Mouse (Mus musculus) liver, embryonic 11.5 days (tissue): ENCODE data around the gene Mapk14. TPM values are rescaled to one million over a fixed set of nuclear protein-coding genes. Genes with fewer than 3 reads are reported as not detected.
A peak's percentile ranks its signal among the peaks of the same experiment; 100 is the strongest.
"Not testable (repeated sequence)": the region's sequence is repeated elsewhere in the genome, so short reads cannot be mapped to it uniquely, and the experiment has no call there.

Experiments used
- ATAC-seq: fragments of 200-750 bp; cut with Nextera tagmentation; replicated peaks from 2 replicates; pipeline ENCODE4 v1.8.0; 2017; ENCODE audit warnings: moderate number of reproducible peaks, mild to moderate bottlenecking, moderate TSS enrichment, moderate library complexity; ENCODE audit not compliant: low FRiP score
- DNase-seq: peaks from one replicate; pipeline ENCODE4 v3.0.0-alpha.2; 2017; ENCODE audit warnings: low spot score
- H3K27ac ChIP-seq: fragments of 300-500 bp; sonication (generic); 2 replicates; pipeline ENCODE4 v1.5.1; 2014; ENCODE audit warnings: mild to moderate bottlenecking, low read depth, low read length, control low read depth
- H3K27me3 ChIP-seq: fragments of 300-500 bp; sonication (generic); replicated peaks from 2 replicates; pipeline ENCODE4 v1.6.1; 2014; ENCODE audit warnings: low read length, mixed read lengths; ENCODE audit not compliant: control insufficient read depth, insufficient read depth
- H3K36me3 ChIP-seq: fragments of 300-500 bp; sonication (generic); 2 replicates; pipeline ENCODE4 v1.6.1; 2014; ENCODE audit warnings: mild to moderate bottlenecking, low read length, moderate library complexity, mixed read lengths; ENCODE audit not compliant: control insufficient read depth, insufficient read depth
- H3K4me1 ChIP-seq: fragments of 300-500 bp; sonication (generic); replicated peaks from 2 replicates; pipeline ENCODE4 v1.6.1; 2014; ENCODE audit warnings: low read length, mixed read lengths; ENCODE audit not compliant: control insufficient read depth, insufficient read depth
- H3K4me2 ChIP-seq: fragments of 300-500 bp; sonication (generic); 2 replicates; pipeline ENCODE4 v1.6.1; 2014; ENCODE audit warnings: mild to moderate bottlenecking, control low read depth, moderate library complexity
- H3K4me3 ChIP-seq: fragments of 300-500 bp; sonication (generic); 2 replicates; pipeline ENCODE4 v1.5.1; 2014; ENCODE audit warnings: low read depth, low read length, control low read depth
- H3K9ac ChIP-seq: fragments of 300-500 bp; sonication (generic); 2 replicates; pipeline ENCODE4 v1.6.1; 2014; ENCODE audit warnings: low read depth, low read length, control low read depth
- H3K9me3 ChIP-seq: fragments of 300-500 bp; sonication (generic); 2 replicates; pipeline ENCODE4 v1.6.1; 2016; ENCODE audit warnings: low read length, inconsistent platforms, mixed read lengths; ENCODE audit not compliant: control insufficient read depth
- WGBS: fragments of 180-500 bp; shearing (Covaris S2); extraction: QIAGEN DNeasy Blood & Tissue Kit; methylation state at CpG from one replicate; pipeline ENCODE4 v1.1.7; 2014; 5-methylcytosine and 5-hydroxymethylcytosine counted together
- polyA plus RNA-seq: library from polyadenylated mRNA; unstranded; fragments of >200 nt; fragmentation: Nextera tagmentation; extraction: Ambion mirVana; gene quantifications from 2 replicates; pipeline ENCODE4 v1.2.1, GENCODE M21; 2014

Mapk14 gene
- polyA plus RNA-seq, 1 experiment from 2014 or later: 58.5 TPM

GRCm38 (mm10) chr17:28712305-28712704 is 21.2 kb downstream of the Mapk14 start:
- Histone ChIP-seq H3K27ac (no peak overlapping the region), H3K4me2 (no peak overlapping the region), H3K4me3 (no peak overlapping the region), H3K36me3 (peaks cover 25% of the 10 kb centered on the region), H3K9me3 (no peaks in the 10 kb centered on the region; the same call in 1 of the 2 replicates), H3K9ac (no peak overlapping the region), H3K27me3 (no peaks in the 10 kb centered on the region), H3K4me1 (peaks cover 31% of the 10 kb centered on the region)
- ATAC-seq: no peak
- DNase-seq: no peak
- WGBS: 77% methylated on average over 6 of the region's 6 CpGs

GRCm38 (mm10) chr17:28714006-28714405 is 22.9 kb downstream of the Mapk14 start:
- Histone ChIP-seq H3K9me3 (no peaks in the 10 kb centered on the region; the same call in 1 of the 2 replicates), H3K4me3 (no peak overlapping the region), H3K27me3 (no peaks in the 10 kb centered on the region), H3K4me1 (peaks cover 24% of the 10 kb centered on the region), H3K36me3 (peaks cover 28% of the 10 kb centered on the region), H3K27ac (no peak overlapping the region), H3K9ac (no peak overlapping the region), H3K4me2 (no peak overlapping the region)
- ATAC-seq (no peak), DNase-seq (no peak)
- 93% methylated on average over 3 of the region's 3 CpGs for WGBS

- no peak overlapping the region for H3K9ac ChIP-seq
- H3K27ac ChIP-seq: no peak overlapping the region
- WGBS: 77% methylated on average over 6 of the region's 7 CpGs
- peaks cover 32% of the 10 kb centered on the region for H3K36me3 ChIP-seq
- no peak overlapping the region for H3K4me3 ChIP-seq
- no peaks in the 10 kb centered on the region; the same call in 1 of the 2 replicates for H3K9me3 ChIP-seq
- H3K27me3 ChIP-seq: no peaks in the 10 kb centered on the region
- no peak for DNase-seq
- H3K4me1 ChIP-seq: peaks cover 6% of the 10 kb centered on the region
- no peak for ATAC-seq
- H3K4me2 ChIP-seq: no peak overlapping the region
These were observed 24.9 kb downstream of the Mapk14 start for GRCm38 (mm10) chr17:28715832-28716548.

- Histone ChIP-seq H3K9ac (no peak overlapping the region), H3K27ac (no peak overlapping the region), H3K4me2 (no peak overlapping the region), H3K4me1 (no peaks in the 10 kb centered on the region), H3K9me3 (no peaks in the 10 kb centered on the region; the same call in 1 of the 2 replicates), H3K27me3 (no peaks in the 10 kb centered on the region), H3K36me3 (peaks cover 31% of the 10 kb centered on the region), H3K4me3 (no peak overlapping the region)
- DNase-seq: no peak
- 74% methylated on average over 3 of the region's 3 CpGs for WGBS
- ATAC-seq: no peak
These were observed 26.4 kb downstream of the Mapk14 start for GRCm38 (mm10) chr17:28717535-28717934.

DNA sequence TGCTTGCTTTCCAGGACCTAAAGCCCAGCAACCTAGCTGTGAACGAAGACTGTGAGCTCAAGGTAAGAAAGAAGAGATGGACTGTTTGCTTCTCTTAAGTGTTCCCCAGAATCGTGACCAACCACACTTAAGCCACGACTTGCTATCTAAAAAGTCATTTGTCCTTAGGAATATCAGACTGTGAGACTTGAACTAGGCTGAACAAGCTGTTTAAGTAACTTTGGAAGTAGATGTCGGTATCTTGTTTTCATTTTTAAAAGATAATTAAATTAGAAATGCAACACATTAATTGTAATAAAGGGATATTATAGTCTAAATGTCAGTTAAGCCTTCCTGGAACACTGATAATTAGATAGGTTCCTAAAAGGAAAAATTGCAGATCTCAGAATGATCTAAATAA is 34.7 kb downstream of the Mapk14 start, which contains the start of gene AC170998.1:
TSS of gene AC170998.1 (plus strand) at position 301 of the 400 bp plus-strand sequence.
- peaks cover 46% of the 10 kb centered on the region for H3K36me3 ChIP-seq
- no peak for DNase-seq
- no peaks in the 10 kb centered on the region for H3K4me1 ChIP-seq
- H3K9ac ChIP-seq: no peak within 1 kb of the TSS
- ATAC-seq: no peak
- WGBS: 87% methylated on average over 4 of the region's 4 CpGs
- no peak within 1 kb of the TSS for H3K4me2 ChIP-seq
- no peak within 1 kb of the TSS for H3K27ac ChIP-seq
- no peak within 1 kb of the TSS for H3K4me3 ChIP-seq
- no peaks in the 10 kb centered on the region for H3K9me3 ChIP-seq
- H3K27me3 ChIP-seq: no peaks in the 10 kb centered on the region

DNA sequence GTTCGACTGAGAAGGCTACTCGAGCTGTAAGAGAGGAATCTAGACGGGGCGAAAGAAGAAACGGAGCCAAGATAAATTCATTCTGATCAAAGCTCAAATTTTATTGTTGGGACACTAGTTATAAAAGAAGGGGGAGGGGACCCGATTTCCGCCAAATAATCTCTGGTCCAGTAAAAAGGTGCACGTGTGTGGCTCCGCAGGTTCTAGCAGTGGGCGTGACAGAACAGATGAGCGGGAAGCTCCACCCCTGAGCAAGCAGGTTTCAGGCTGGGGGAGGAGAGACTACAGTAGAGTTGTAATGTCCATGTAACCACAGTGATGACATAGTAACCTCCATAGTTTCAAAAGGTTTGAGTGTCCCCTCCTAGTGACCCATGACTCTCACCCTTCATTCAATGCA is 36.4 kb downstream of the Mapk14 start:
- H3K4me3 ChIP-seq, H3K9ac ChIP-seq, H3K27me3 ChIP-seq, H3K4me2 ChIP-seq, H3K9me3 ChIP-seq, DNase-seq, H3K4me1 ChIP-seq, H3K27ac ChIP-seq, ATAC-seq: not testable (repeated sequence)
- 90% methylated on average over 11 of the region's 11 CpGs for WGBS
- peaks cover 53% of the 10 kb centered on the region for H3K36me3 ChIP-seq

DNA sequence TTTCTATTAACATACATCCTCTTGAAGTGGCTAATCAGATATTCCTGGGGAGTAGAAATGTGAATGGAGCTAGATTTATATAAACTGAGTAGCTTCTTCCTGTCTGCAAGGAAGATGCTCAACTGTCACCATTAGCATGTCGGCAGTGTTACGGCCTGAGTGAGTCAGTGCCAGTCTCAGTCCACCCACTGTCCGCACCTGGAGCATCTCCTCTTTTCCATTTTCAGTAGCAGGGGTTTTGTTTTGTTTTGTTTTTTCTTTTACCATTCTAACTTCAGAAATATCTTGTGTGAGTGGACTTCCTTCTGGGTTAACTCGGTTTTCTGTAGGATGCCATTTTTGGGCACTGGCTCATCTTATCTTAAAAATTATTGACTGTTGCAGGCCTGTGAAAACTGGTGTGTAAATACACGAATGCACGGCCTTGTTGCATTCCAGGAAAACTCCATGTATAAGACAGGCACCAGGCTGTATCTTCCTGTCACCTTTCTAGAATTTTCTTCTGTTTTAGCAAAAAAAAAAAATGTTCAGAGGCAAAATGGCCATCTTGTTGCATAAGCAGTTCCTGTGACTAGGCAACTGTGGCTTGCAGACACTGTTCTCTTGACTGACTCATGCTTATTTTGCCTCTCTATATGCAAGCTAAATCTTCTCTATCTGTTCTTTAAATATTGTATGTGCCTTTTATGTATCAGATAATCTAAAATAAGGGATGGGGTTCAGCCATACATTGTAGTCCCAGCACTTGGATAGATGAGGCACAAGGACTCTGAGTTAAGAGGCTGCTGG is 44.4 kb downstream of the Mapk14 start:
- no peaks in the 10 kb centered on the region for H3K27me3 ChIP-seq
- peaks cover 3% of the 10 kb centered on the region; the same call in 1 of the 2 replicates for H3K4me1 ChIP-seq
- no peak overlapping the region for H3K4me3 ChIP-seq
- H3K4me2 ChIP-seq: no peak overlapping the region
- H3K9me3 ChIP-seq: no peaks in the 10 kb centered on the region
- ATAC-seq: no peak
- no peak for DNase-seq
- no peak overlapping the region for H3K27ac ChIP-seq
- H3K9ac ChIP-seq: no peak overlapping the region
- H3K36me3 ChIP-seq: peaks cover 21% of the 10 kb centered on the region
- 77% methylated on average over 6 of the region's 6 CpGs for WGBS

DNA sequence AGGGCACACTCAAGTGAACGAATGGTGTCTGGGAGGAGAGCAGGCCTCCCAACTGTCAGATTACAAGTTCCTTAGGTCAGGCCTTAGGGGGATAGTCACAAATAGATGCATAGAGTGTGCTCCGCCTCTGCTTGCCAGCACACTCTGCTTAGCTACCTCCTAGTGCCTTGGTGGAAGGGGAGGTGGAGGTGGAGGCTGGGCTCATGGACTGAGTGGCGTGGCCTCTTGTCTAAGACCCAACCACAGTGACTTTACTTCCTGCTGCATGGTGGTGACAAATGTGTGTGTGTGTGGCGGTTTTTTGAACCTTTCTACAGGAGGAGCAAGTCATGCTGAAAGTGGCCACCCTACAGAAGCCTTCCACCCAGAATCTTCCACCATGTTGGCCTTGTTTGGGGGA is 45.4 kb downstream of the Mapk14 start:
- ATAC-seq: peak; percentile 51; the same call in 1 of the 2 replicates
- H3K36me3 ChIP-seq: peaks cover 22% of the 10 kb centered on the region
- no peak overlapping the region for H3K4me3 ChIP-seq
- WGBS: 59% methylated on average over 4 of the region's 4 CpGs
- H3K4me2 ChIP-seq: no peak overlapping the region
- H3K27ac ChIP-seq: no peak overlapping the region
- no peak for DNase-seq
- peaks cover 3% of the 10 kb centered on the region; the same call in 1 of the 2 replicates for H3K4me1 ChIP-seq
- no peak overlapping the region for H3K9ac ChIP-seq
- H3K9me3 ChIP-seq: no peaks in the 10 kb centered on the region
- no peaks in the 10 kb centered on the region for H3K27me3 ChIP-seq
